Mouse (Mus musculus): Measurements from ENCODE around the gene Aloxe3. TPM values are rescaled to one million over a fixed set of nuclear protein-coding genes. Genes with fewer than 3 reads are reported as not detected.

The Aloxe3 gene
- polyA plus RNA-seq, 1 experiment from 2014 or later = 0.18 TPM

- H3K27me3 ChIP-seq (ENCODE audit: insufficient read depth, low read length) = peaks cover 20% of the 10 kb centered on the region
- peak; percentile 28 for DNase-seq
- H3K9me3 ChIP-seq (ENCODE audit: low read length) = no peaks in the 10 kb centered on the region
- no peaks in the 10 kb centered on the region for H3K36me3 ChIP-seq (replicated peaks; ENCODE audit: insufficient read depth, low read length)
- H3K4me1 ChIP-seq (ENCODE audit: insufficient read depth) = peaks cover 50% of the 10 kb centered on the region
- no peak for ATAC-seq
- peak within 1 kb of the TSS; percentile 98 for H3K4me2 ChIP-seq (ENCODE audit: low read depth, low read length)
- peak within 1 kb of the TSS; percentile 68 for H3K4me3 ChIP-seq (ENCODE audit: low read depth, low read length)
- H3K27ac ChIP-seq (ENCODE audit: low read depth) = no peak within 1 kb of the TSS
- H3K9ac ChIP-seq (replicated peaks) = peak within 1 kb of the TSS; percentile 67
- 1% methylated on average over 27 of the region's 27 CpGs for WGBS (ENCODE audit: insufficient replicate concordance)
- TF ChIP-seq CTCF (IDR thresholded peaks at IDR 0.05; ENCODE audit: low read depth) (no peak), EP300 (IDR thresholded peaks at IDR 0.05; ENCODE audit: low read depth) (no peak)
Measured at GRCm38 (mm10) chr11:69120221-69121000, 5.3 kb upstream of the Aloxe3 start, which contains the start of gene Hes7. Gene Hes7 (plus strand): TSS chr11:69120404.

- DNase-seq = peak; percentile 46
- H3K4me2 ChIP-seq (ENCODE audit: low read depth, low read length) = peak overlapping the region; percentile 98
- H3K9ac ChIP-seq (replicated peaks) = peak overlapping the region; percentile 67
- TF ChIP-seq EP300 (IDR thresholded peaks at IDR 0.05; ENCODE audit: low read depth) = no peak
- no peak for TF ChIP-seq CTCF (IDR thresholded peaks at IDR 0.05; ENCODE audit: low read depth)
- H3K36me3 ChIP-seq (replicated peaks; ENCODE audit: insufficient read depth, low read length) = no peaks in the 10 kb centered on the region
- WGBS (ENCODE audit: insufficient replicate concordance) = under 1% methylated on average over 33 of the region's 33 CpGs
- no peak overlapping the region for H3K27ac ChIP-seq (ENCODE audit: low read depth)
- H3K9me3 ChIP-seq (ENCODE audit: low read length) = no peaks in the 10 kb centered on the region
- H3K4me1 ChIP-seq (ENCODE audit: insufficient read depth) = peaks cover 57% of the 10 kb centered on the region
- no peak for ATAC-seq
- peaks cover 20% of the 10 kb centered on the region for H3K27me3 ChIP-seq (ENCODE audit: insufficient read depth, low read length)
- H3K4me3 ChIP-seq (ENCODE audit: low read depth, low read length) = peak overlapping the region; percentile 68
Measured at GRCm38 (mm10) chr11:69121001-69121740, 4.5 kb upstream of the Aloxe3 start.

GRCm38 (mm10) chr11:69121741-69122335 is 3.9 kb upstream of the Aloxe3 start:
- peaks cover 63% of the 10 kb centered on the region for H3K4me1 ChIP-seq (ENCODE audit: insufficient read depth)
- H3K27me3 ChIP-seq (ENCODE audit: insufficient read depth, low read length) = peaks cover 20% of the 10 kb centered on the region
- ATAC-seq (no peak), DNase-seq (no peak)
- H3K36me3 ChIP-seq (replicated peaks; ENCODE audit: insufficient read depth, low read length) = no peaks in the 10 kb centered on the region
- peak overlapping the region; percentile 98 for H3K4me2 ChIP-seq (ENCODE audit: low read depth, low read length)
- H3K4me3 ChIP-seq (ENCODE audit: low read depth, low read length) = peak overlapping the region; percentile 68
- H3K9ac ChIP-seq (replicated peaks) = peak overlapping the region; percentile 67
- WGBS (ENCODE audit: insufficient replicate concordance) = under 1% methylated on average over 27 of the region's 32 CpGs
- H3K27ac ChIP-seq (ENCODE audit: low read depth) = peak overlapping the region; percentile 72
- no peak for TF ChIP-seq EP300 (IDR thresholded peaks at IDR 0.05; ENCODE audit: low read depth)
- no peak for TF ChIP-seq CTCF (IDR thresholded peaks at IDR 0.05; ENCODE audit: low read depth)
- no peaks in the 10 kb centered on the region for H3K9me3 ChIP-seq (ENCODE audit: low read length)

GRCm38 (mm10) chr11:69122336-69122951 is 3.3 kb upstream of the Aloxe3 start, which contains the start of gene 9130213A22Rik:
Gene 9130213A22Rik (minus strand): TSS chr11:69122589.
- Histone ChIP-seq H3K9me3 (ENCODE audit: low read length) (no peaks in the 10 kb centered on the region), H3K9ac (replicated peaks) (peak within 1 kb of the TSS; percentile 67), H3K27ac (ENCODE audit: low read depth) (peak within 1 kb of the TSS; percentile 81), H3K4me1 (ENCODE audit: insufficient read depth) (peaks cover 57% of the 10 kb centered on the region), H3K4me3 (ENCODE audit: low read depth, low read length) (peak within 1 kb of the TSS; percentile 68), H3K27me3 (ENCODE audit: insufficient read depth, low read length) (peaks cover 20% of the 10 kb centered on the region), H3K36me3 (replicated peaks; ENCODE audit: insufficient read depth, low read length) (no peaks in the 10 kb centered on the region), H3K4me2 (ENCODE audit: low read depth, low read length) (peak within 1 kb of the TSS; percentile 98)
- peak; percentile 13 for ATAC-seq
- under 1% methylated on average over 60 of the region's 66 CpGs for WGBS (ENCODE audit: insufficient replicate concordance)
- TF ChIP-seq CTCF (IDR thresholded peaks at IDR 0.05; ENCODE audit: low read depth) (peak; percentile 80), EP300 (IDR thresholded peaks at IDR 0.05; ENCODE audit: low read depth) (no peak)
- DNase-seq = peak; percentile 85

- peak overlapping the region; percentile 98 for H3K4me2 ChIP-seq (ENCODE audit: low read depth, low read length)
- under 1% methylated on average over 28 of the region's 29 CpGs for WGBS (ENCODE audit: insufficient replicate concordance)
- peaks cover 20% of the 10 kb centered on the region for H3K27me3 ChIP-seq (ENCODE audit: insufficient read depth, low read length)
- ATAC-seq = peak; percentile 35
- H3K27ac ChIP-seq (ENCODE audit: low read depth) = peak overlapping the region; percentile 81
- H3K36me3 ChIP-seq (replicated peaks; ENCODE audit: insufficient read depth, low read length) = no peaks in the 10 kb centered on the region
- H3K4me3 ChIP-seq (ENCODE audit: low read depth, low read length) = peak overlapping the region; percentile 68
- peak; percentile 90 for DNase-seq
- peak overlapping the region; percentile 67 for H3K9ac ChIP-seq (replicated peaks)
- TF ChIP-seq EP300 (IDR thresholded peaks at IDR 0.05; ENCODE audit: low read depth) (peak; percentile 44; the same call in 1 of the 2 replicates), CTCF (IDR thresholded peaks at IDR 0.05; ENCODE audit: low read depth) (peak; percentile 48)
- peaks cover 55% of the 10 kb centered on the region for H3K4me1 ChIP-seq (ENCODE audit: insufficient read depth)
- no peaks in the 10 kb centered on the region for H3K9me3 ChIP-seq (ENCODE audit: low read length)
Measured at GRCm38 (mm10) chr11:69123056-69123692, 2.5 kb upstream of the Aloxe3 start.
